Mouse (Mus musculus) cerebellum, postnatal 14 days (tissue): ENCODE results near the gene Mcpt1.
"Not testable (repeated sequence)": the region's sequence is repeated elsewhere in the genome, so short reads cannot be mapped to it uniquely, and the experiment has no call there.

Experiments used
- DNase-seq, 2 experiments: peaks; one replicate each; pipeline ENCODE4 v3.0.0; 2021; ENCODE audit warnings: mixed read lengths in 2 of 2

Mcpt1 gene

DNA sequence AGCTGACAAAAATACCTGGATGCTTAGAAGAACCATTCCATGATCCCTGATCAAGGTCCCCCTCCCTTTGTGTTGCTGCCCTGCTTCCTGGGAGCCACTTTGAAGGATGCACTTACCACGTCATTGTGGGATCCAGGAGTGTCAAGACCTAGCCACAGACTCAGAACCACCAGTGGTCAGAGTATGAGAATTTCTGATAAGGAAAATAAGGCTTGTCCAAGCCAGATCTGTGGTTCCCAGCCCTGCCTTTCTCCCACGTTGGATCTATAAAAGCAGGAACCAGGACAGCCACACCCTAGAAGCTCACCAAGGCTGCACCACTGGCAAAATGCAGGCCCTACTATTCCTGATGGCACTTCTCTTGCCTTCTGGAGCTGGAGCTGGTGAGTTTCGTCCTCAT lies at the start of gene Mcpt1:
Gene Mcpt1, plus strand, starts transcription at position 301 of the 400 bp plus-strand sequence.
- not testable (repeated sequence) for DNase-seq

GRCm38 (mm10) chr14:55987464-55987863 lies 30.3 kb upstream of the Mcpt1 start:
- not testable (repeated sequence) for DNase-seq

DNA sequence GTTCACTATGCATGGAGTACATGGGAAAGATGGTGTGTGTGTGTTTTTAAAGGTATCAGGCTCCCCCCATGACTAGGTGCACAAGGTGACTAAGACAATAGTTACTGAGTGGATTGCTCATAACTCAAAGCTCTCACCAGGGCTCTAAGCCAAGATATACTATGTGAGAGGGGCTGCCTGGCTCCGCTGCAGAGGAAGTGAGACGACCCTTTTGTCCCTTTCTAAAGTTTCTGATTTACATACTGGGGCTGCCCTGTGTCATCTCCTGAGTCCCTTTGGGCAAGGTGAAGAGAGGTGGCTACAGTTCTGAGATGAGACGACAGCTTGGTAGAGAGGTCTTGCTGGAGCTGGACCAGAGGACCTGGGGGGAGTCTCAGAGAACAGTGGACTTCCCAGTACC lies 4.6 kb upstream of the Mcpt1 start:
- DNase-seq: no peak

DNA sequence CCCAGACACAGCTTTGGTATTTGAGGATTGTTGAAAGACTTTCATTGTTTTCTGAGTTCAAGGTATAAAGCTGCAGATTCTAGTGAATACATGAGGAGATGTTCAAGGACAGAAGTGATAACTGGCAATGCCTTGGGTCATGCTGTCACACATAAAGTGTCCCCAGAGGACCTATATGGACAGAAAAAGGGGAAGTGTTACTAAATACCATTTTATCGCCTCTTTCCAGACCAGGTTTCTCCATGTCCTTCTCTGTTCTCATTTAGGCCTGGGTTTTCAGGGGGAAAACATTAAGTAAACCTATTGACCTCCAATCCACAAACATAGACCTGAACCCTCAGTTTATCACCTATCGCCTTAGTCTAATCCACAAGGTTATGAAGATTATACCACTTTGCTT lies 3.8 kb upstream of the Mcpt1 start:
- DNase-seq: no peak

GRCm38 (mm10) chr14:56019446-56019845 lies 1.7 kb downstream of the Mcpt1 start:
- DNase-seq: no peak

DNA sequence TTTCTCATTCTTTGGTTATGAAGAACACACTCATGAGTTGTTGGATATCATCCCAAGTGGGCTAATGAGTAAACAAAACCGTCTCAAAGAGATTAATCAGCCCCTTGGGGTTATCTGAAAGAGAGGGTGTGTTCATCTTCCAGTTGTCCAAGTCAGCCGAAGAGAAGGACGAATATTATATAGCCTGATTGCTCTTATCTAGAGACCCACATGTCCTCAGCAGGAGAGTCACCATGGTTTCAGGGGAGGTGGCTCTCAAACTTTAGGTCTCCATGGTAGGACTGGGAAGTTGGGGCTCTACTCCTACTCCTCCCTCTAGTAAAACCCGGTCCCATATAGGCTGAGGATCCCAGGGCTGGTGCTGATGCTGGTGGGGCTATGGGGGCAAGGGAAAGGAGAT lies 3.5 kb downstream of the Mcpt1 start:
- DNase-seq: not testable (repeated sequence)

DNA sequence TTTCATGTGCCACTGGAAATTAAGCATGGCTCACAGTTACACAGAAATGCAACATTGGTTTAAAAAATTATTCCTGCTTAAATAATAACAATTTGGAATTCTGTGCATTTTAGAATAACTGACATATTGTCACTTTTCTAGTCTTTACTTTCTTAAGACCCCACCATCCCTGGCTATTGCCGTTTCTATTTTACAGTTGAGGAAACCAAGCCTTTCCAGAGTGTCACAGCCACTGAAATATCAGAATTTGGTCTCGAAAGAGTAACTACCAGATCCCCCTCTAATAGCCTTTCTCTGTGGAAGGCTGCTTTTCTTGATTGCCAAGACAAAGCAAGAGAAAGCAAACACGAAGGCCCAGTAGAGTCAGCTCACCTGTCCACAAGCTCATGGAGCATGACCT lies 12.6 kb downstream of the Mcpt1 start, which contains the start of gene Mcpt9:
Gene Mcpt9, minus strand, starts transcription at position 101 of the 400 bp plus-strand sequence.
- not testable (repeated sequence) for DNase-seq

GRCm38 (mm10) chr14:56034433-56034832 lies 16.7 kb downstream of the Mcpt1 start:
- DNase-seq: no peak

GRCm38 (mm10) chr14:56041792-56042191 lies 24.0 kb downstream of the Mcpt1 start, which contains the start of gene Mcpt2:
TSS of gene Mcpt2 (plus strand) at chr14:56042041.
- not testable (repeated sequence) for DNase-seq

DNA sequence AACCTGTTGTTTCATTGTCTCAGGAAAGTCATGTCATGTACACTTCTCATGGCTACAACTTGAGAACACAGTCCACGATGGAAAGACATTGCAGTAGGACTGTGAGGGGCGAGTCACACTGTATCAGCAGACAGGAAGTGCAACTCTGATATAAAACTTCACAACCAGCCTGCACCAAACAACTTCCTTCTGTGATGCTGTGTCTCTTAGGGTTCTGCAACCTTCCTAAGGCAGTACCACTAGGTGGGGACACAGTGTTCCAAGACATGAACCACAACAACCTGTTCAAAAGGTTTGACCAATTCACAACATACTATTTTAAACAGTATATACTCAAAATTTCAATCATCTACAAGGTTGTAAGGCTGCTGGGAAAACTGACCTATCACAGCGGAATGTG lies 37.6 kb downstream of the Mcpt1 start:
- DNase-seq: no peak

GRCm38 (mm10) chr14:56057722-56058121 lies 40.0 kb downstream of the Mcpt1 start:
- no peak for DNase-seq

- DNase-seq: not testable (repeated sequence)
Observed at GRCm38 (mm10) chr14:56062213-56062612, 44.4 kb downstream of the Mcpt1 start, which contains the start of gene Mcpt4. TSS of gene Mcpt4 (minus strand) at chr14:56062313.
